Mouse (Mus musculus): ENCODE measurements around the gene Sergef. TPM values are rescaled to one million over a fixed set of nuclear protein-coding genes. Genes with fewer than 3 reads are reported as not detected.

Gene Sergef
- polyA plus RNA-seq, 1 experiment from 2014 or later, result 10.7 TPM

DNA sequence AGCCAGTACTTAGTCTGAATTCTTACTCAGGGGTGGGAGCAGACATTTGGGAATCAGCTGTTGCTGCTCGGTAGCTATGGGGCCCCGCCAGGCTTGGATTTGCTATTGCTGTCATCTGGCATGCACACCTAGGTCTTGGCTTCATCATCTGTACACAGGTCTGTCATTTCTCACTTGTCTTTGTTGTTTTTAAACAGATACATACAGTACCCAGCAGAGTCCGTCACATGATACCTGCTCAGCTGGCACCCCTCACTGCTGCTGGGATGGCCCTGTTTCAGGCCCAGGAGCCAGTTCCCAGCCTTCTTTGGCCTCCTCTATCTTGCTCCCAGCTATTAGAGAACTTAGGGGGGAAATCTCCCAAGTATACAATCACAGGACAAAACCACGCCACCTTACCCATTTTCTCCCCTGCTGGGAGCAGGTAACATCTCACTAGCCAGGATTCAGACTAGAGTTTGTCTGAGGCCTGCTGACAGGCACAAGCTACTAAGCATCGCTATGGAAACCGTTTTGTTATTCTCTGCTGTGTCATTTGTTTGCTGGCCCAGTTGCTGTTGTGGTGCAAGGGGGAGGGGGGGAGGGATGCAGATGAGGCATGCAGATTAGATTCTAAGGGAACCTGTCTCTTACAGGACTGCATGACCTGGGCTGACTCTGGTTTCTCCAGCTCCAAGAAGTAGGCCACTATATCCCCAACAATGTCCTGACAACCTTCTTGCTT, 190.5 kb downstream of the Sergef start:
- no peak overlapping the region for H3K4me2 ChIP-seq (ENCODE audit: low read length)
- no peak overlapping the region for H3K27ac ChIP-seq (replicated peaks in 1 of 2; ENCODE audit: control insufficient read depth in 1 of 2, insufficient read depth in 1 of 2, low read depth in 2 of 2, low read length in 2 of 2)
- H3K9ac ChIP-seq (ENCODE audit: low read length), result no peak overlapping the region
- H3K4me1 ChIP-seq (ENCODE audit: control insufficient read depth in 2 of 2, insufficient read depth in 2 of 2, low read length in 2 of 2), result no peaks in the 10 kb centered on the region
- H3K36me3 ChIP-seq (ENCODE audit: control insufficient read depth, insufficient read depth, low read length), result no peaks in the 10 kb centered on the region
- no peaks in the 10 kb centered on the region for H3K9me3 ChIP-seq (ENCODE audit: control insufficient read depth, low read length)
- no peak for ATAC-seq (ENCODE audit: insufficient number of reproducible peaks, insufficient read depth, low FRiP score, low read depth)
- H3K4me3 ChIP-seq (ENCODE audit: control insufficient read depth in 1 of 2, insufficient read depth in 1 of 2, low read depth in 1 of 2, low read length in 2 of 2), result no peak overlapping the region
- H3K27me3 ChIP-seq (ENCODE audit: control insufficient read depth, insufficient read depth, low read length), result no peaks in the 10 kb centered on the region
- WGBS, result 58% methylated on average over 6 of the region's 6 CpGs

DNA sequence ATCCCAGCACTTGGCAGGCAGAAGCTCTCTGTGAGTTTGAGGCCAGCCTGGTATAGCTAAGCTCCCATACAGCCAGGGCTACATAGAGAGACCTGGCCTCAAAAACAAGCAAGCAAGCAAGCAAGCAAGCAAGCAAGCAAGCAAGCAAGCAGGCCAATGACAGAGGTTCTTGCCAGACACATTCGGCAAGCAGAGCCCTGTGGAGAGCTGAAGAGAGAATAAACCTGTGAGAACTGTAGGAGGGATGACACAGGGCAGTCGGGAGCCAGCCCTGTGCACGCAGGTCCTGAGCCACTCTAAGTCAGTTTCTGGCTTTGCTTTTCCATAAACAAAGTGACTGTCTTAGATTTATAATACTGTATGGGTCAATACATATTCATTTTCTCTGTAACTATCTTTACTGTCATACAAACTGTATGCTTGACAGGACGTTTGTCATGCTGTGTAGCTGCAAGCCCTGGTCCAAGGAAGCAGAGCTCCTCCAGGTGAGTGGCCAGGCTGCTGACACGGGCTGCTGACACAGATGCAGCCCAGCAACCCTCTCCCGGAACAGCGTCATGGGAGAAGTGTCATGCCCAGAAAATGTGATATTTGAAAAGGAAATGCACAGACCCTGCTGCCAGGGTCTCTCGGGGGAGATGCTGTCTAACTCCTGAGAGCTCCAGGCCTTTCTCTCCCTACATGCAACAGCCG, 192.0 kb downstream of the Sergef start:
- Histone ChIP-seq H3K4me1 (ENCODE audit: control insufficient read depth in 2 of 2, insufficient read depth in 2 of 2, low read length in 2 of 2) (no peaks in the 10 kb centered on the region), H3K9me3 (ENCODE audit: control insufficient read depth, low read length) (no peaks in the 10 kb centered on the region), H3K4me3 (ENCODE audit: control insufficient read depth in 1 of 2, insufficient read depth in 1 of 2, low read depth in 1 of 2, low read length in 2 of 2) (no peak overlapping the region), H3K27me3 (ENCODE audit: control insufficient read depth, insufficient read depth, low read length) (no peaks in the 10 kb centered on the region), H3K27ac (replicated peaks in 1 of 2; ENCODE audit: control insufficient read depth in 1 of 2, insufficient read depth in 1 of 2, low read depth in 2 of 2, low read length in 2 of 2) (no peak overlapping the region), H3K9ac (ENCODE audit: low read length) (no peak overlapping the region), H3K36me3 (ENCODE audit: control insufficient read depth, insufficient read depth, low read length) (no peaks in the 10 kb centered on the region), H3K4me2 (ENCODE audit: low read length) (no peak overlapping the region)
- ATAC-seq (ENCODE audit: insufficient number of reproducible peaks, insufficient read depth, low FRiP score, low read depth), result no peak
- 60% methylated on average over 9 of the region's 9 CpGs for WGBS

DNA sequence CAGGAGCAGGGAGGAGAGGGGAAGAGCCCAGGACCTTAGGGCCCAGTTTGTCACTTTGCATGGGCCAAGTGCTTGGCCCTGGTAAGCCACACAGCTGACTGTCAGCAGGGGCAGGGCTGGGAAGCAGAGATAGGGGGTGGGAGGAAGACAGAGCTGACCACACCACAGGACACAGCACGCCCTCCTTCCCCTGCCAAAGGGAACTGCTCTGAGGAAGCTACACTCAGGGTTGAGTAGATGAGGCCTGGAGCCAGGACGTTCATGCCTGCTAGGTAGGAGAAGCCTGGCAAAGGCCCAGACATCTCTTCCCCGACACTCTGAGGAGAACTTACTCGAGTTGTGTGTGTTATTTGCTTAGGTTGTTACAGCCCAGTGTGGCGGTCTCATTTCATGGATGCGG, 193.7 kb downstream of the Sergef start:
- no peak overlapping the region for H3K27ac ChIP-seq (replicated peaks in 1 of 2; ENCODE audit: control insufficient read depth in 1 of 2, insufficient read depth in 1 of 2, low read depth in 2 of 2, low read length in 2 of 2)
- no peaks in the 10 kb centered on the region for H3K36me3 ChIP-seq (ENCODE audit: control insufficient read depth, insufficient read depth, low read length)
- H3K4me2 ChIP-seq (ENCODE audit: low read length), result no peak overlapping the region
- WGBS, result 77% methylated on average over 6 of the region's 6 CpGs
- H3K9me3 ChIP-seq (ENCODE audit: control insufficient read depth, low read length), result no peaks in the 10 kb centered on the region
- no peaks in the 10 kb centered on the region for H3K27me3 ChIP-seq (ENCODE audit: control insufficient read depth, insufficient read depth, low read length)
- ATAC-seq (ENCODE audit: insufficient number of reproducible peaks, insufficient read depth, low FRiP score, low read depth), result no peak
- H3K4me3 ChIP-seq (ENCODE audit: control insufficient read depth in 1 of 2, insufficient read depth in 1 of 2, low read depth in 1 of 2, low read length in 2 of 2), result no peak overlapping the region
- no peaks in the 10 kb centered on the region for H3K4me1 ChIP-seq (ENCODE audit: control insufficient read depth in 2 of 2, insufficient read depth in 2 of 2, low read length in 2 of 2)
- no peak overlapping the region for H3K9ac ChIP-seq (ENCODE audit: low read length)

DNA sequence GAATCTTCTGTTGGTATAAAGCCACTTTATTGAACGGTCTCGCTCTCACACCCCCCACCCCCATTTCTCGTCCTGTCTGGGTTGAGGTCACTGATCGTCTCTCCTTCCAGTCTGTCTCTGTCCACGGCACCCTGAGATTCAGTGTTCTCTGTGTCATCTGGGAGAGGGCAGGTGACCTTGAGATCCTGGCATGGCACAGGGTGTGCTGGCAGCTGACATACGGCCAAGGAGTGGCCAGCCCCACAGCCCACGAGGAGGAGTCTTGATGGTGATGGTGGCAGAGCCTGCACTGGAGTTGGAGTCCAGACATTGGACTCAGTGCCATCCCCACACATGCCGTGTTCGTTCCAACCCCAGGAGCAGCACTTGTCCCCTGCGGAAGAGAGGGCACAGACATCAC, 196.4 kb downstream of the Sergef start:
- no peak overlapping the region for H3K4me3 ChIP-seq (ENCODE audit: control insufficient read depth in 1 of 2, insufficient read depth in 1 of 2, low read depth in 1 of 2, low read length in 2 of 2)
- H3K4me2 ChIP-seq (ENCODE audit: low read length), result no peak overlapping the region
- no peaks in the 10 kb centered on the region for H3K36me3 ChIP-seq (ENCODE audit: control insufficient read depth, insufficient read depth, low read length)
- H3K9ac ChIP-seq (ENCODE audit: low read length), result no peak overlapping the region
- 85% methylated on average over 10 of the region's 10 CpGs for WGBS
- H3K4me1 ChIP-seq (ENCODE audit: control insufficient read depth in 2 of 2, insufficient read depth in 2 of 2, low read length in 2 of 2), result no peaks in the 10 kb centered on the region
- no peaks in the 10 kb centered on the region for H3K9me3 ChIP-seq (ENCODE audit: control insufficient read depth, low read length)
- no peak overlapping the region for H3K27ac ChIP-seq (replicated peaks in 1 of 2; ENCODE audit: control insufficient read depth in 1 of 2, insufficient read depth in 1 of 2, low read depth in 2 of 2, low read length in 2 of 2)
- no peaks in the 10 kb centered on the region for H3K27me3 ChIP-seq (ENCODE audit: control insufficient read depth, insufficient read depth, low read length)
- ATAC-seq (ENCODE audit: insufficient number of reproducible peaks, insufficient read depth, low FRiP score, low read depth), result no peak

DNA sequence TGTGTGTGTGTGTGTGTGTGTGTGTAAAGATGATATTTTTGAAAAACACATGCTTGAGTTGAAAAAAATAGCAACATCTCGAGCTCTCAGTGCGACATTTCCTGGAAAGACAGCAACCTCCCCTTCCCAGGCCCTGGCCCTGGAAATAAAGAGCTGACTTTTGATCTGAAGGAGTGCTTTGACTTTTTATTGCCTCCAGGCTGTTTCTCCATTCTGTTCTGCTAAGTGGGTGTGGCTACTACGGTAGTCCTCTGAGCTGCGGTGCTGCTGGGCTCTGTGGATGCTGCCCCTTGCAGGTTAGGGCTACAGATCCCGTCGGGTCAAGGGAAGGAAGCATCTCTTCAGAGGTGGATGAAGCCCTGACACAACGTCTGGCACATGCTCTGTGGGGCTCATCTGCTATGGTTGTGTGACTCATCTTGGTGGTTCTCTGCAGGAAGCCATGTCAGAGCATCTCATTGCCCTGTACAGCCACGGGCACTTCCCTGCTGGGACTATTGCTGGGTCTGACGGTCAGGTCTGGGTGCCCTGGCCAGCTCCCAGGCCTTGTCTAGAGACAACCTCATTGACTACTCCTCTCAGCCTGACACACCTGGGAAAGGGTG, 201.0 kb downstream of the Sergef start:
- 63% methylated on average over 9 of the region's 9 CpGs for WGBS
- H3K27me3 ChIP-seq (ENCODE audit: control insufficient read depth, insufficient read depth, low read length), result no peaks in the 10 kb centered on the region
- H3K4me1 ChIP-seq (ENCODE audit: control insufficient read depth in 2 of 2, insufficient read depth in 2 of 2, low read length in 2 of 2), result no peaks in the 10 kb centered on the region; a peak in 1 of 4 replicates
- no peak overlapping the region for H3K9ac ChIP-seq (ENCODE audit: low read length)
- no peak overlapping the region for H3K4me3 ChIP-seq (ENCODE audit: control insufficient read depth in 1 of 2, insufficient read depth in 1 of 2, low read depth in 1 of 2, low read length in 2 of 2)
- H3K4me2 ChIP-seq (ENCODE audit: low read length), result no peak overlapping the region
- H3K36me3 ChIP-seq (ENCODE audit: control insufficient read depth, insufficient read depth, low read length), result no peaks in the 10 kb centered on the region
- no peaks in the 10 kb centered on the region for H3K9me3 ChIP-seq (ENCODE audit: control insufficient read depth, low read length)
- no peak for ATAC-seq (ENCODE audit: insufficient number of reproducible peaks, insufficient read depth, low FRiP score, low read depth)
- H3K27ac ChIP-seq (replicated peaks in 1 of 2; ENCODE audit: control insufficient read depth in 1 of 2, insufficient read depth in 1 of 2, low read depth in 2 of 2, low read length in 2 of 2), result no peak overlapping the region

DNA sequence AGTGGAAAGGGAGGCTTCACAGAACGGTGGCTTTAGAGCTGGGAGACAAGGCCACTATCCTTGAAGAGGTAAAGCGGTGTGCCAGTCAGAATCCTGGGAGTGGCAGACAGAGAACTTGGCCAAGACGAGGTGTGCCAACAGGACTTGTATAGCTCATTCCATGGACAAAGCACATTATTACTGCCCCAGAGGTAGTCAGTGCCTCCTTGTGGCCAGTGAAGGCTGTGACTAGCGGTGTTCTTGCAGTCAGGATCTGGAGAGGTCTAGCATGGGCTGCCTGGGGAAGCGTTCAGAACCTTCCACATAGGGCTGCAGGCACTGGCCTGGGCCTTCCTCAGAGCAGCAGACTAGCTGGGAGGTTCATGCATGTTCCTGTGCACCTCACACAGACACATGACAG, 203.8 kb downstream of the Sergef start:
- WGBS, result 80% methylated on average over 5 of the region's 5 CpGs
- no peak overlapping the region for H3K9ac ChIP-seq (ENCODE audit: low read length)

DNA sequence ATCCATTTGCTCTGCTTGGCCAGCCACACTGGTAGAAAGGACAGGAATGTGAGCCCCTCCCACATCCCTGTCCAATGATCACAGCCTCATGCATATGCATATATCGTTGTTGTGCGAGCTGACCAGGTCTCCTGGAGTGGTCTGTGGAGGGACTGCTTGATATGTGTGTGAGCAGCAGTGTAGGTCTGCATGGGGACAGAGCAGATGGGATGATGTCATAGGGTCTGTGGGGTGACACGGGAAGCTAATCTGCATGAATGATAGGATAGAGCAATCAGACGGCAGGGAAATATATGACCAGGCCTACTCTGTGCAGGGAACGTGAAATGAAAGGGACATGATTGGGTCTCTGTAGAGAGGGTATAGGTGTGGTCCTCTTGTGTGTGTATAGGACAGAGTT, 205.7 kb downstream of the Sergef start:
- ATAC-seq (ENCODE audit: insufficient number of reproducible peaks, insufficient read depth, low FRiP score, low read depth), result no peak
- no peak overlapping the region for H3K4me3 ChIP-seq (ENCODE audit: control insufficient read depth in 1 of 2, insufficient read depth in 1 of 2, low read depth in 1 of 2, low read length in 2 of 2)
- H3K9ac ChIP-seq (ENCODE audit: low read length), result no peak overlapping the region
- no peak overlapping the region for H3K27ac ChIP-seq (replicated peaks in 1 of 2; ENCODE audit: control insufficient read depth in 1 of 2, insufficient read depth in 1 of 2, low read depth in 2 of 2, low read length in 2 of 2)
- H3K4me1 ChIP-seq (ENCODE audit: control insufficient read depth in 2 of 2, insufficient read depth in 2 of 2, low read length in 2 of 2), result no peaks in the 10 kb centered on the region; a peak in 1 of 4 replicates
- no peaks in the 10 kb centered on the region for H3K36me3 ChIP-seq (ENCODE audit: control insufficient read depth, insufficient read depth, low read length)
- no peak overlapping the region for H3K4me2 ChIP-seq (ENCODE audit: low read length)
- no peaks in the 10 kb centered on the region for H3K27me3 ChIP-seq (ENCODE audit: control insufficient read depth, insufficient read depth, low read length)
- no peaks in the 10 kb centered on the region for H3K9me3 ChIP-seq (ENCODE audit: control insufficient read depth, low read length)
- 52% methylated on average over 5 of the region's 5 CpGs for WGBS

More for the DNA sequence above, 203.8 kb downstream of the Sergef start:
- no peaks in the 10 kb centered on the region for H3K9me3 ChIP-seq (ENCODE audit: control insufficient read depth, low read length)
- H3K27me3 ChIP-seq (ENCODE audit: control insufficient read depth, insufficient read depth, low read length), result no peaks in the 10 kb centered on the region
- ATAC-seq (ENCODE audit: insufficient number of reproducible peaks, insufficient read depth, low FRiP score, low read depth), result no peak
- no peak overlapping the region for H3K4me2 ChIP-seq (ENCODE audit: low read length)
- no peak overlapping the region for H3K4me3 ChIP-seq (ENCODE audit: control insufficient read depth in 1 of 2, insufficient read depth in 1 of 2, low read depth in 1 of 2, low read length in 2 of 2)
- H3K27ac ChIP-seq (replicated peaks in 1 of 2; ENCODE audit: control insufficient read depth in 1 of 2, insufficient read depth in 1 of 2, low read depth in 2 of 2, low read length in 2 of 2), result no peak overlapping the region
- H3K4me1 ChIP-seq (ENCODE audit: control insufficient read depth in 2 of 2, insufficient read depth in 2 of 2, low read length in 2 of 2), result no peaks in the 10 kb centered on the region; a peak in 1 of 4 replicates
- no peaks in the 10 kb centered on the region for H3K36me3 ChIP-seq (ENCODE audit: control insufficient read depth, insufficient read depth, low read length)

Measured in heart, embryonic 14.5 days (tissue).